Mouse (Mus musculus) retina, embryonic 14.5 days (tissue): Measurements from ENCODE around the gene Rhof.

Source experiments
- DNase-seq: peaks from one replicate; pipeline ENCODE4 v3.0.0-alpha.2; 2015; ENCODE audit warnings: low spot score

The Rhof gene

DNA sequence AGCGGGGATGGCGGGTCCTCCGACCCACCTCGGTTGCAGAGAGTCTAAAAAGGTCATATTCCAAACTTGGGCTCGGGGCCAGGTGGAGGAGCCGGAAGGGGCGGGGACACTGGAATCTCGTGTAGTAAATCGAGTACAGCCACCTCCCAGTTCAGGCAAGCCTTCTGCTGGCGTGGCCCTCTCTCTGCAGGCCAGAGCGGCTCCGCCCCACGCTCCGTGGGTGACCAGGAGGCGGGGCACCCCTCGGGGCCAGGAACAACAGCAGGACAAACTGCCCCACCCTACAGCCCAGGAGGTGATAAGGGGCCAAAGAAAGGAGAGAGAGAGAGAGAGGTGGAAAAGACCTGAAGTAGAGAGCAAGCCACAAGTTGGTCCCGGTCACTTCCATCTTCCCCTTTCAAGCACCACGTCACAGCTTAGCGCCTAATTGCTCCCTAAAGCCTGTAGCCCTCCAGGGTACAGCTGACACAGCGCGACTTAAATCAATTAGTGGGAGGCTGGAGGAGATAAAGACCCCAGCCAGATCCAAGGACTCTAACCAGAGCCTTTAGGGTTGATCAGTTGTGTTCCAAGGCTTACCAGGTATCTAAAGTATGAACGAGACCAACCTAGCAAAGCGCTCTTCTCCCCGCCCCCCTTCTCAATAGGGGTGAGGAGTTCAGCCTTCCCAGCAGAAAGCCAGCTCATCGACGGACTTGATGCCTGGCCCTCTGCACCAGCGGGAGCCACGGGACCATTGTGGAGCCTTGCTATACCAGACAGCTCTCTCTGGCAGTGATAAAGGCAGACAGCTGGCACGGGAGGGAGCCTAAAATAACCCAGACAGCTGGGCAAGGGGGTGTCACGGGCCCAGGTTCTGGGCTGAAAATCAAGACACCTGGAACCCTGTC is 3.2 kb upstream of the Rhof start:
- peak; percentile 62 for DNase-seq

DNA sequence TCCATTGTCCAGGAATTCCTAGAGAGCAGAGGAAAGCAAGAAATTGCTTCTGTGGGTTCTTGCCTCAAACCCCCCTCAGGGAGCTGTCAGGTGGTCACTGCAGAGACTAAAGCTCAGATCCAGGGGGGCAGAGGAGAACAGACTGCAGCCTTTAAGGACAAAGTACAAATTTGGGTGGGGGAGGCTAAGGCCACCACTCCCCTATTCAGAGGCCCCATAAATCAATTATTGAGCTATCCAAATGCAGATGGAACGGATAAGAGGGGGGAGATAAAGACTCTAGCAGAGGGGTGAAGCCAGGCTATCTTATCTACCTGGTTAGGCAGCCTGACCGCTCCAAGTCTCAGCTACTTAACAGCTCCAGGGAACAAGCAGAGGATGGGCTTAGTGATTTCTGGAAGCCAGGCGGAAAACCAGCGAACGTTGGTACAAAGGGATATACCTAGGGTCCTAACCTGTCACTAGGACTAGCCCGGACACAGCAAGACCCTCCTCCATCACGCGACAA is 2.4 kb upstream of the Rhof start:
- DNase-seq = no peak

DNA sequence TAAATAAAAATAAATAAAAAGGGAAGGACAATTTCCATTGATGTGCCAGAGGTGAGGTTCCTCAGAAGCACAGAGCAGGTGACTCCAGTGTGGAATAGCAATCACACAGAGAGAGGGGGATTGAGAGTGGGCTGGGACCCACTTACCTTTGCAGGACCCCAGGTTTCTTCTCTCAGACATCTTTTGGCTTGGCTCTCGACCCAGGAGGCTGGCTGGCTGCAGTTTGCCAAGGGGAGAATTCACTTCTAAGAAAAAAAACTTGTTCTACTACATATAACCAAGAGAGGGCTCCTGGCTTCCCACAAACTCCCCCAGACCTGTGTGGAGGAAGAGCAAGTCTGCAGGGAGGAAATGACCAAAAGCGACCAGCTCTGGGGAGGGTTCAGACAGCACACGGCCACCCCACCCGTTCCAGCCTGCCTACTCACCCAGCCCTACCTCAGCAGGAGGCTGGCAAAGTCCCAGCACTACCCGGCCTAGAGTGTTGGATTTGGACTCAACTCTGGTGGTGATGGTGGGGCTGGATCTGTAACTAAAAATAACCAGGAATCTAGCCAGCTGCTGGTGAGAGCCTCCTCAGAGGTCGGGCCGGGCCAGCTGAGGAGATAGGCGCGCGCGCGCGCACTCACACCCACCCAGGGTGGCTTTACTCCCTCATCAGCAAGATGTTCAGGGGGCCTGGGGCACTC is 1.8 kb upstream of the Rhof start:
- DNase-seq = peak; percentile 23

DNA sequence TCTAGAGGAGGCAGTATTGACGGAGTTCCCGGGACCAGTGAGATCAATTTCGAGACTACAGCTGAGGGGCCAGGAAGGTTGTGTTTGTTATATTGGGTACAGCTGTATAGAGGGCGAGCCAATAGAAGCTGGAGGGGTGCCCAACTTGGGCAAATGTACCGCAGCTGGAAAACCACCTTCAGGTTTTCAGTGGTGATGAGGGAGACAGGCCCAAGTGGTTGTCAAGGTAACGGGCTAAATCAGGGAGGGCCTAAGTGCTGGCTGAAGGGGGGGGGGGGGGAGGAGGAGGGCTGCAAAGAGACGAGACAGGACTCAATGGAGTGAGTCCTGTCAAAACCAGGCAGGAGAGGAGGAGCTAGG is 1.3 kb upstream of the Rhof start:
- no peak for DNase-seq

DNA sequence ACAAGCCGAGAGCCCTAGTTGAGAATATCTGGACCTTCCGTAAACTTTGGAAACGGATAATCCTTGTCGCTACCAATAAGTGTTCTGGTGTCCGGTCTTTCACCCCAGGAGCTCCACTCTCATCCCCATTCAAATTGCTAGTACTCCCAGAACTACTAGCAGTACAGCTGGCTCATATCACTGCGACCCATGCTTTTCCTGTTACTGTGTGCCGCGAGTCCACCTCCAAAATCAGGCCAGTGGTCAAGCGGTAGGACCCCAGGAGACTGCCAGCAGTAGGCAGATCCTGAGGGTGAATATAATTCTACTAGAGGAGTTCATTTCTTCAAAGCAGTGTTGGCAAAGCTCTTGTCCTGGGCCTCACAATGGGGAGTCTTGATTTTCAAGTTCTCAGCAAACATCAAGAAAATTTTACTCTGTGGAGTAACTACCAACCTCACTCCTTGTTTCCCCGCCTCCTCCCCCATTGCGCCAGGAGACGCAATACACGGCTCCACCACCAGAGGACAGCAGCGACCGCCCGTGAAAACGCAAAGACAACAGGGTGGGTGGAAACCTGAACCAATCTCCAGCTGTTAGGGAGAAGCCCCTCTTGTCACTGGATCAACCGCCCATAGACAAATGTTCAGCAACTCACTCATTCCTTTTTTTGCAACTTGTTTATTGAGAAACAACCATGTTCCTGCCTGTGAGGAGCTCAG is 741 bp upstream of the Rhof start:
- peak; percentile 83 for DNase-seq

DNA sequence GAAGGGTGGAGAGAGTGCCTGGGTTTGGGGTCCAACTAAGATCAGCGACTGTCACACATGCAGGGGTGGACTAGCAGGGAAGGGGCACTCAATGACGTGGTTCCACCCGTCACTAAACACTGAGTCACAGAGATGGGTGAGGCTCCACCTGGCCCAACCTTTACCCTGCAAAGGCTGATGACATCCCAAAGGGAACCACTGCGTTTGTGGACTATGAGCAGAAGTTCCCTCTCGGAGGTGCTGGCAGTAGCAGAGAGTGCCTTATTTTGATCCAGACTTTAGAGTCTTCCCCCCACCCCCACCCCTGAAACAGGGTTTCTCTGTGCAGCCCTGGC is 1.7 kb downstream of the Rhof start:
- no peak for DNase-seq

DNA sequence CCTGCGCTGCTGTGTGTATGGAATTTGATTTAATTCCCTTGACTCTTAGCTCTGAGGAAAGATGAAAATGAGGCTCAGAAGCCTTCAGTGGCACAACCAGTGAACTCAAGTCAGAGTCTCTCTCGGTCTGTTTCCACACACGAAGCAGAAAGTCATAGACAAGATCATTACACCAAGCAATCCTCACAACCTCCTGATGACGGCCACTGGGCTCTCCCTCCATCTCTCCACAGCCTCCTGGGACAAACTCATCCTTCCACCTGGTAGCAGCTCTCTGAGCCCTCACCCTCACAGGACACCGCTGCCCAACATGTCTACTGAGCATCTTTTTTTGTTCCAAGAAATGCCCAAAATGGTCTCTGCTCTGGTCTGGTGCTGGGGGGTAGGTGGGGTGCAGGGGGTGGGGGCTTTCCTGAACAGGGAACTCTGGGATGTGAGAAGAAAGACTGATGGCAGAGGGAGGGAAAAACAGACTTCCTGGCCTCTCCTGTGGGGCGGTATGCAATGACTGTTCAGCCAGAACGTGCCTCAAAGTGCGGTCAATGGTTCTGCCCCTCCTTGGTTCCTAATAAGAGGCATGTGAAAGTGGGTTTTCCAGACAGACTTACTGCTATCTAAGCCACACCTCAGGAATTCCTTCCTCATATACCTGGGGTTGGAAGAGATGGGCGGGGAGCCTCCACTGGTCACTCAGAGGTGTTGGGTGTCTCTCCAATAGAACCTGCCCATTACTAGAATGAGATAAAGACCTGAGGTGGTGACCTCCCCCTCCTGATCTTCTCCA is 2.3 kb downstream of the Rhof start:
- DNase-seq = no peak

DNA sequence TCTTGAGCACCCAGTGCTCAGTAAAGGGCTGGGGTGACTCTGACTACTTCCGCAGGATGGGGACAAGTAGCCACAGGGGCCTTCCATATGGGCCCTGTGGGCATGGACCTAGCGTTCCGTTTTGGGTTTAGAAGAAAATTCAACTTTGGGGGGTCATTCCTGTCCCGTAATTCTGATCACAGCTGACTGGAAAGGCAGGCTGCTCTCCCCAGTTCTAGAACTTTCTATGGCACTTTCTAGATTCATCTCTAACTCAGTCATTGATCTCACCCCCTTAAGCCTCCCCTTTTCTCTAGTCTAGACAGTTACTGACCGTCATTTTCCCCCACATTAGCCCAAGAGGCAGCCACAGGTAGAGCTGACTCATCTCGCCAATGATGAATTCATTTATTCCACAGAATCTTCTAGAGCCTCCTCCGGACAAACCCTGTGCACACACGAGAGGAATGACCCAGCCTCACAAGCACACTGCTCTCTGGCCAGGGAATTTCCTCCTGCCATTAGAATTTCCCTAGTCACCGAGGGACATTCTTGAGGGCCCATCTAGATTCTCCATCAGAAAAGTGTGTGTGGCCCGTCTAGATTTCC is 3.2 kb downstream of the Rhof start:
- no peak for DNase-seq

DNA sequence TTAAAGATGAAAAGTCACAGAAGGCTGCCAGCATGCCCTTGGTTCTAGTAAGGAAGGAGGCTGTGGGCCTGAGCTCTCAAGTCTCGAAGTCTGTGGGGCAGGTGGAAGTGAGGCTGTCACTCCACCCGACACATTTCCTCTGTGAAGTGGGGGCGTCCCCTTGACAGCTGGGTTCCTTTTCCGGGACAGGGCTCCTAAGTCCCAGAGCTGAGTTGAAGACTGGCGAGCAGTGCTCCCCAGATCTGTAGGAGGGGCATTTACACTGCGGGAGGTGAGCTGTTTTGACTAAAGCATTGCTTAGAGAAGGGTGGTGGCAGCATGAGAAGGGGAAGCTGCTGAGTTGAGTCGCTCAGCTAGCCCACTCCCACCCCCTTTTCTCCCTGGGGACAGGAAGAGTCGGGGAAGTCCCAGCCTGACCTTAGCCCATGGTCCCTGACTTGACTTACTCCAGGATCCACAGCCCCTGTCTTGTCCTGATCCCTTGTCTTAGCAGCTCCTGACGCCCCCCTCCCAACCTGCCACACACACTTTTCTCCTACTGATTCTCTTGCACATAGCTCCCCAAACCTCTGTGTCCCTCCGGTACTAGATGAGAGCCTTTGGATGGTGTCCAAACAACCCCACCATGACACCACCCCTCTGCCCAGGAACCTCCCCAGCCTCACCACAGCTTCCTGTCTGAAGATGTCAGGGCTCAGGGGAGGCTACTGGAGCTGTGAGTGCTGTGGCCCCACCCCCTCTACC is 3.9 kb downstream of the Rhof start:
- DNase-seq = no peak

DNA sequence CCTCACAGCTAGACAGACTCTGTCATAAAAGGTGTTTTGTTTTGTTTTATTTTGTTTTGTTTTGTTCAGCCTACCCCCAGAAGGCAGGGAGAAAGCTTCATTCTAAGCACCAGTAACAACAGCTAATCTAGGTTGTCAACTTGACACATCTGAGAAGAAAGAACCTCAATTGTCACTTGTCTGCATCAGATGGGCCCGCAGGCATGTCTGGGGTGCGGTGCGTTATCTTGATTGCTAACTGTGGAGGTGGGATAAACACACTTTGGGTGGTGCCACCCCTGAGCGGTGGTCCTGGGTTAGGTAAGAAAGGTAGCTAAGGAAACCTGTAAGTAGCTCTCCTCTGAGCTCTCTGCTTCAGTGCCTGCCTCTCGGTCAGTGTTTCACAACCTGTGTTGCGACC is 5.5 kb downstream of the Rhof start:
- DNase-seq = no peak

DNA sequence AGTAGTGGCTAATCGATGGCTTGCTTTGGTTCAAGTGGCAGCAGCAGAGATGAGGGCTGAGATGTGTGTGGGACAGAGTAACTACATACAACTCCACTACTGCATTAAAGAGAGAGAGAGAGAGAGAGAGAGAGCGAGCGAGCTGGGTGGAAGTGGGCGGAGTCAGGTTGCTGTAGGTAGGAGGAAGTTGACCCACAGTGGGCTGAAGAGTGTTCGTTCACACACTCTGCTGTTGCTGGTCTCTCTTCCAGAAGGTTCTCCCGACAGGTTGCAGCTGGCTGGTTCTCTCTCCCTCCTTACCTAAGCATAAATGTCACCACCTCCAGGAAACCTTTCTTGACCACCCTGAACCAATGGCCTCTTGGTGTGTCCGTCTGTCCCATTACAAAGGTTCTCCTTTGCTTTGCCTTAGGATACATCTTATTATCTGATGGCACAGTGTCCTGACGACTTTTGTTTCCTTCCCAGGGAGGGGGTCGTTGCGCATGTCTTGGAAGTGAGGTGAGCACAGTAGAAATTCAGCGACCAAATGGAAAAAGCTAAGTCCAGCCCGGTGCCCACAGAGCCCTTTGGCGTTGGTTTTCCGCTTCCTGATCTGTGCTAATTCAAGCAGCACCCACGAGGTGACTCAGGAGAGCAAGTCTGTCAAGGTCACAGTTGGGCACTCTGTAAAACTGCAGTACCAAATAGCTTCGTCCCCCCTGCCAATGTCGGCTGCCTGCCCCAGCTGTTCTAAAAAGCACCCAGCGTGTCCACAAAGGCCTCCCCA is 6.7 kb downstream of the Rhof start:
- DNase-seq = no peak

DNA sequence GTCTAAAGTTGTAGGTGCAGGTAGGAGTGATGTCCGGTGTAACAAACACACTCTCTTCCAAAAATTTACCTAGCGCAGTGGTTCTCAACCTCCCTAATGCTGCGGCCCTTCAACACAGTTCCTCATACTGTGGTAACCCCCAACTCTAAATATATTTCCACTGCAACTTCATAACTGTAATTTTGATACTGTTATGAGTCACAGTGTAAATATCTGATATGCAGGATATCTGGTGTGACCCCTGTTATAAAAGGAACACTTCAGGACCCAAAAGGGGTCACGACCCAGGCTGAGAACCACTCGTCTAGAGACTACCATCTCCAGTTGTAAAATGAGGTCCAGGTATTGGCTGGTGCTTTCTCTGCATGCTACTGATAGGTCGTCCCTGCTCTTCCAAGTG is 7.4 kb downstream of the Rhof start:
- DNase-seq = no peak

DNA sequence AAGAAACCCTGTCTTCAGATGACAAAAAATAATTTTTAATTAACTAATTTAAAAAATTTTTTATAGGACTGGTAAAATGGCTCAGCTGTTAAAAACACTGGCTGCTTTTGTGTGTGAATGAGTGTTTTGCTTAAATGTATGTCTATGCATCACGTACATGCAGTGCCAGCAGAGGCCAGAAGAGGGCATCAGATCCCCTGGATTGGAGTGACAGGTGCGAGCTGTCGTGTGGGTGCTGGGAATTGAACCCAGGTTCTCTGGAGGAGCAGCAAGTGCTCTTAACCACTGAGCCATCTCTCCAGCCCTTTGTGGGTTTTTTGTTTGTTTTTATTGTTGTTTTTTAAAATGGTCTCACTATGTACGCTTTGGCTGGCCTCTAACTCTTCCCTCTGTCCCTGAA is 10.3 kb downstream of the Rhof start:
- DNase-seq = no peak

DNA sequence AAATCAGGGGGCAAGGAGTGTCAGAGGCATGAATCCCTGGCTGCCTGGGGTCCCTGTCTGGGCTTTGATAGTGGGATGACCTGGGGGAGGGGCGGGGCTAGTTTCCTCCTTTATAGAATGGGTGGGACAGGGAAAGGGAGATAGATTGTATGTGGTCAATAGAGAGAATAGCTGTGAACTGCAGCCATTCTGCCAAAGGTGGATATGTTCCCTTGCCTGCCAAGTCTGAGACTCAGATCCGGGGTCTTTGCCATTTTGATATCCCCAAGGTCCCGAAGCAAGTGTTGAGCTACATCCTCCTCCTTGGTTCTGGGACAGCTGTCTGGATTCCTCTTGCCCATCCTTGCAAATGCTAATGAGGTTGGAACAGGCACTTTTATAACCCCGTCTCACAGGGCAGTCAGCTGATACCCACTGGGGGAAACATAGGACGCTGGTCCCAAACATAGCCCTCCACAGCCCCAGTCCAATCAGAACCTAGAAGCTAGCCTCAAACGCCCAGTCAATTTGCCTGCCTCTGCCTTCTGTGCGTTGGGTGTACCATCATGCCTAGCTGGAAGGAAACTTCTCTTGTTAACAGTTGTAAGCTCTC is 11.8 kb downstream of the Rhof start:
- no peak for DNase-seq

DNA sequence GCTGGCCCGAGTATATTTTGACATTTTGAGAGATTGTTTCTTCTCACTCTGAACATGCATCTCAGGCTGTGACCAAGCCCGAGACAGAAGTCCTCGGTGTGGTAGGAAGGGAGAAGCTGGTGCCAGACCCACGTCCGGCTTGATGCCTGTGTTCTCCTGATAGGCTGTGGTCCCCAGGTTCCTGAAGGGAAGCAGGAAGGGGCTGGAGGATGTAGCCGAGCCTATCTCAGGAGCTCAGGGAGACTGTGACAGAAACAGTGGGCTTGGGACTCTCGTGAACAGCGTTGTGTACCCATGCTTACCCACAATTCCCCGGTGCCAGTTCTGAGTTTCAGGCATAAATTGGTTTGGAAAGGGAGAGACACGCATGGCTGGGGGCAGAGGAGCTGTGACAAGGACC is 13.7 kb downstream of the Rhof start:
- DNase-seq = no peak

DNA sequence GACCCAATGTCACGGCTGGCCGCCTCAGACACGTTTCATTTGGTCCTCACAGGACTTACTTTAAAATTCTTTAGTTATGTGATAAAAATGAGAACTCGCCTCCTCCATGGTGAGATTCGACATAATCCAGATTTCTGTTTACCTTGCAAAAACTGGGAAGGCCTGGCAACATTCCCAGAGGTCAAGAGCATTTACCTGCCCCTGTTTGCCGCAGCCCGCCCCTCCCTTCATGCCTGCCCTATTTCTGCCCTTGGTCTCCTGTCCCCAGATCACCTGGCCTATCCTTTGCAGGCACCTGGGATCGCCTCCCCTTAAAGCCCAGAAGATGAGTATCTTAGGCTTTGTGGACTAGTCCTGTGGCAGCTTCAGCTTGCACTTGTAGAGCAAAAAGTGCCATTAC is 14.7 kb downstream of the Rhof start:
- DNase-seq = no peak

DNA sequence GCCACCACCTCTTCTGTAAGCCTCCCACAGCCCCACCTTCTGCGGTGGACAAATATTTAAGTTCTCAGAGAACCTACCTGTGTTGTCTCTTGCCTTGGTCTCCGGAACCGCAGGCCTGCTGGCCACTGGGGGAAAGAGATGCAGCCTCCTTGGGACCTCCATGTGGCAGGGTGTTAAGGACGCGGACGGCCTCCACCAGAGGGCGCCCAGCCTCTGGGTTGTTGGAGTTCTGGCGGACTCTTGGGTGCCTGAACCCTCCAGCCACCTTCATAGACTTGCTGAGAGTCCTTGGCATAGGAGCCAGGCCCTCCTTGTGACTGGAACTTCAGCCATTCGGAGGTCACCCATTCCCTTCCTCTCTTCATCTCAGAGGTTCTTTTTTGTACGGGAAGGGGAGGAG is 15.2 kb downstream of the Rhof start:
- DNase-seq = peak; percentile 90

DNA sequence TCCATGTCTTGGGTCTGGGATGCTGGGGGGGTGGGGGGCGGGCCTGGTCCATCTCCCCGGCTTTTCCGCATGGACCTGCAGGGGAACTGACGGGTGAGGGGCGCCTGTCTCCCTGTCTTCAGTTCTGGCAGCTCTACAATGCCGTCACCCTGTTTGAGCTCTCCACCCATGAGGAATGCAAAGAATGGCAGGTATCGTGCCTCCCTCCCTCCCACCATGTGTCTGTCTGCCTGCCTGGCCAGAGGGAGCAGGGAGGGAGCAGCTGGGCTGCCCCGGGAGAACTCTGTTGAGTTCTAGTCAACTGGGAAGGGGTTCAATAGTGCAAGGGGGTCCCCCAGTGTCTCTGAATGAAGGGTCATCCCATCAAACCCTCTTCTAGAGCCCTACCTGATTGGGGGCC is 16.4 kb downstream of the Rhof start:
- DNase-seq = no peak

DNA sequence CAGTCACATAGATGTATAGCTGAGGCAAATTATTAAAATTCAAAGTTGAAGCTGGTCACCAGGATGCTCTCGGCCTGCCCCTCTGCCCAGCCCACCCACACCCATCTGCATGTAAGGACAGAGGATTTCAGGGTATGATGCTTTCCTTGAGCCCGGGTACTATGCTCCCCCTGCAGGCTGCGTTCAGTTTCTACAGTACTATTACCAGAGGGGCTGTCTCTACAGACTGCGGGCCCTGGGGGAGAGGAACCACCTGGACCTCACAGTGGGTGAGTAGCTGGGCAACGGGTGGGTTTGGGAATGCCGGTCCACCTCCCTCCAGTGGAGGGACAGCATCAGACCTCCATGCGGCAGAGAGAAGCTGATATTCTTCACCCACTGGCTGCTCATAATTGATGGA is 17.6 kb downstream of the Rhof start:
- peak; percentile 68 for DNase-seq

DNA sequence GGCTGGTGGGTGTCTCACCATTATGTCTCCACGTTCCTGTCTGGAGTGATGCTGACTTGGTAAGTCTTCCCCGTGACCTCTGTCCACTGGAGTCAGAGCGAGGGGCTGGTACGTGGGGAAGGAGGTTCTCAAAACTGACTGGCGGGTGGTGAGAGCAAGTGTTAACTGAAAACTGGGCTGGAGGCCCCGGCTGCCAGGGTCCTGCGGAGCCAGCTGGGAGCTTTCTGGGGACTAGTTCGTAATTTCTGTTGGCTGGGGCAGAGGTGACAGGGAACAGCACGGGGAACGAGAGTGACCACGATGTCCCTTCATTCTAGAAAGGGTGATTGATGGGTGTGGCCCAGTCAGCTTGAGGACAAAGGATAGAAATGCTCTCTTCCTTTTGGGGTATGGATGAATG is 18.4 kb downstream of the Rhof start:
- DNase-seq = no peak
